Mouse (Mus musculus): ENCODE measurements around the gene Sppl3. TPM values are rescaled to one million over a fixed set of nuclear protein-coding genes. Genes with fewer than 3 reads are reported as not detected.
A peak's percentile ranks its signal among the peaks of the same experiment; 100 is the strongest.

Sppl3 gene
- polyA plus RNA-seq, 1 experiment from 2014 or later = 16.6 TPM

- no peak overlapping the region for H3K27ac ChIP-seq (ENCODE audit: low read length)
- no peak overlapping the region for H3K4me2 ChIP-seq (replicated peaks; ENCODE audit: low read depth, low read length)
- 81% methylated on average over 6 of the region's 6 CpGs for WGBS
- ATAC-seq = no peak
- no peaks in the 10 kb centered on the region for H3K27me3 ChIP-seq (replicated peaks; ENCODE audit: insufficient read depth, low read length)
- H3K9ac ChIP-seq (replicated peaks; ENCODE audit: low read depth) = no peak overlapping the region
- H3K9me3 ChIP-seq (ENCODE audit: low read length) = no peaks in the 10 kb centered on the region
- no peak for DNase-seq (ENCODE audit: low spot score)
- H3K4me3 ChIP-seq (ENCODE audit: low read depth, low read length) = no peak overlapping the region
- H3K36me3 ChIP-seq (ENCODE audit: insufficient read depth, low read length) = no peaks in the 10 kb centered on the region
- TF ChIP-seq CTCF (IDR thresholded peaks at IDR 0.05) (no peak), EP300 (IDR thresholded peaks at IDR 0.05) (no peak)
- H3K4me1 ChIP-seq (ENCODE audit: insufficient read depth, low read depth, low read length) = peaks cover 6% of the 10 kb centered on the region; the same call in 1 of the 2 replicates
Measured at GRCm38 (mm10) chr5:115050776-115051175, 39.8 kb downstream of the Sppl3 start.

GRCm38 (mm10) chr5:115052546-115052945 is 41.6 kb downstream of the Sppl3 start:
- ATAC-seq = peak; percentile 89
- 42% methylated on average over 8 of the region's 8 CpGs for WGBS
- H3K36me3 ChIP-seq (ENCODE audit: insufficient read depth, low read length) = no peaks in the 10 kb centered on the region
- H3K9me3 ChIP-seq (ENCODE audit: low read length) = no peaks in the 10 kb centered on the region
- no peak overlapping the region for H3K9ac ChIP-seq (replicated peaks; ENCODE audit: low read depth)
- H3K27me3 ChIP-seq (replicated peaks; ENCODE audit: insufficient read depth, low read length) = no peaks in the 10 kb centered on the region
- H3K4me1 ChIP-seq (ENCODE audit: insufficient read depth, low read depth, low read length) = peaks cover 6% of the 10 kb centered on the region; the same call in 1 of the 2 replicates
- DNase-seq (ENCODE audit: low spot score) = peak; percentile 73
- H3K4me3 ChIP-seq (ENCODE audit: low read depth, low read length) = no peak overlapping the region
- H3K4me2 ChIP-seq (replicated peaks; ENCODE audit: low read depth, low read length) = no peak overlapping the region
- no peak overlapping the region for H3K27ac ChIP-seq (ENCODE audit: low read length)
- TF ChIP-seq EP300 (IDR thresholded peaks at IDR 0.05) (no peak), CTCF (IDR thresholded peaks at IDR 0.05) (no peak)

GRCm38 (mm10) chr5:115053791-115054396 is 43.0 kb downstream of the Sppl3 start:
- H3K36me3 ChIP-seq (ENCODE audit: insufficient read depth, low read length) = no peaks in the 10 kb centered on the region
- peak; percentile 18 for DNase-seq (ENCODE audit: low spot score)
- 83% methylated on average over 22 of the region's 22 CpGs for WGBS
- H3K4me1 ChIP-seq (ENCODE audit: insufficient read depth, low read depth, low read length) = peaks cover 6% of the 10 kb centered on the region; the same call in 1 of the 2 replicates
- no peak overlapping the region for H3K9ac ChIP-seq (replicated peaks; ENCODE audit: low read depth)
- H3K9me3 ChIP-seq (ENCODE audit: low read length) = no peaks in the 10 kb centered on the region
- TF ChIP-seq CTCF (IDR thresholded peaks at IDR 0.05) (no peak), EP300 (IDR thresholded peaks at IDR 0.05) (no peak)
- H3K4me2 ChIP-seq (replicated peaks; ENCODE audit: low read depth, low read length) = no peak overlapping the region
- no peak overlapping the region for H3K27ac ChIP-seq (ENCODE audit: low read length)
- peak; percentile 52 for ATAC-seq
- no peak overlapping the region for H3K4me3 ChIP-seq (ENCODE audit: low read depth, low read length)
- no peaks in the 10 kb centered on the region for H3K27me3 ChIP-seq (replicated peaks; ENCODE audit: insufficient read depth, low read length)

- Histone ChIP-seq H3K27ac (ENCODE audit: low read length) (no peak overlapping the region), H3K9me3 (ENCODE audit: low read length) (no peaks in the 10 kb centered on the region), H3K4me1 (ENCODE audit: insufficient read depth, low read depth, low read length) (peaks cover 6% of the 10 kb centered on the region; the same call in 1 of the 2 replicates), H3K4me3 (ENCODE audit: low read depth, low read length) (no peak overlapping the region), H3K9ac (replicated peaks; ENCODE audit: low read depth) (no peak overlapping the region), H3K4me2 (replicated peaks; ENCODE audit: low read depth, low read length) (no peak overlapping the region), H3K36me3 (ENCODE audit: insufficient read depth, low read length) (no peaks in the 10 kb centered on the region), H3K27me3 (replicated peaks; ENCODE audit: insufficient read depth, low read length) (no peaks in the 10 kb centered on the region)
- TF ChIP-seq EP300 (IDR thresholded peaks at IDR 0.05) (no peak), CTCF (IDR thresholded peaks at IDR 0.05) (no peak)
- ATAC-seq = peak; percentile 20; the same call in 1 of the 2 replicates
- 47% methylated on average over 6 of the region's 6 CpGs for WGBS
- peak; percentile 54 for DNase-seq (ENCODE audit: low spot score)
Measured at GRCm38 (mm10) chr5:115055418-115055817, 44.5 kb downstream of the Sppl3 start.

- DNase-seq (ENCODE audit: low spot score) (no peak), ATAC-seq (no peak)
- H3K9ac ChIP-seq (replicated peaks; ENCODE audit: low read depth) = no peak overlapping the region
- TF ChIP-seq EP300 (IDR thresholded peaks at IDR 0.05) = no peak
- TF ChIP-seq CTCF (IDR thresholded peaks at IDR 0.05) = no peak
- H3K4me3 ChIP-seq (ENCODE audit: low read depth, low read length) = no peak overlapping the region
- H3K27me3 ChIP-seq (replicated peaks; ENCODE audit: insufficient read depth, low read length) = no peaks in the 10 kb centered on the region
- H3K27ac ChIP-seq (ENCODE audit: low read length) = no peak overlapping the region
- 96% methylated on average over 4 of the region's 4 CpGs for WGBS
- peaks cover 6% of the 10 kb centered on the region; the same call in 1 of the 2 replicates for H3K4me1 ChIP-seq (ENCODE audit: insufficient read depth, low read depth, low read length)
- H3K4me2 ChIP-seq (replicated peaks; ENCODE audit: low read depth, low read length) = no peak overlapping the region
- H3K36me3 ChIP-seq (ENCODE audit: insufficient read depth, low read length) = no peaks in the 10 kb centered on the region
- H3K9me3 ChIP-seq (ENCODE audit: low read length) = no peaks in the 10 kb centered on the region
Measured at GRCm38 (mm10) chr5:115057153-115057552, 46.2 kb downstream of the Sppl3 start.

- no peaks in the 10 kb centered on the region for H3K9me3 ChIP-seq (ENCODE audit: low read length)
- no peak overlapping the region for H3K27ac ChIP-seq (ENCODE audit: low read length)
- peaks cover 2% of the 10 kb centered on the region; the same call in 1 of the 2 replicates for H3K4me1 ChIP-seq (ENCODE audit: insufficient read depth, low read depth, low read length)
- WGBS = 76% methylated on average over 7 of the region's 7 CpGs
- H3K4me3 ChIP-seq (ENCODE audit: low read depth, low read length) = no peak overlapping the region
- no peak overlapping the region for H3K9ac ChIP-seq (replicated peaks; ENCODE audit: low read depth)
- no peaks in the 10 kb centered on the region; the same call in 1 of the 2 replicates for H3K36me3 ChIP-seq (ENCODE audit: insufficient read depth, low read length)
- ATAC-seq = no peak
- H3K27me3 ChIP-seq (replicated peaks; ENCODE audit: insufficient read depth, low read length) = no peaks in the 10 kb centered on the region
- no peak overlapping the region for H3K4me2 ChIP-seq (replicated peaks; ENCODE audit: low read depth, low read length)
- TF ChIP-seq CTCF (IDR thresholded peaks at IDR 0.05) (no peak), EP300 (IDR thresholded peaks at IDR 0.05) (no peak)
- DNase-seq (ENCODE audit: low spot score) = peak; percentile 30
Measured at GRCm38 (mm10) chr5:115058584-115059297, 47.8 kb downstream of the Sppl3 start.

All from lung, postnatal 0 days (tissue).